Mouse (Mus musculus): ENCODE data around the gene Ift80. TPM values are rescaled to one million over a fixed set of nuclear protein-coding genes. Genes with fewer than 3 reads are reported as not detected.

Gene Ift80
- total and polyA plus RNA-seq, 2 experiments: 0.98 to 4.1 TPM

GRCm38 (mm10) chr3:69045750-69046149 lies 41.4 kb upstream of the Ift80 start:
- Histone ChIP-seq H3K79me2 (ENCODE audit: control insufficient read depth, insufficient read depth, low read length) (no peaks in the 10 kb centered on the region), H3K9ac (ENCODE audit: low read depth, low read length) (no peak overlapping the region), H3K27ac (replicated peaks; ENCODE audit: insufficient read depth, low read depth, low read length) (no peak overlapping the region), H3K4me3 (ENCODE audit: insufficient read depth, low read depth, low read length) (no peak overlapping the region), H3K27me3 (ENCODE audit: control insufficient read depth, insufficient read depth, low read length) (peaks cover 3% of the 10 kb centered on the region; the same call in 1 of the 2 replicates), H3K4me1 (ENCODE audit: control insufficient read depth, insufficient read depth, low read length) (peaks cover 3% of the 10 kb centered on the region), H3K36me3 (ENCODE audit: control insufficient read depth, insufficient read depth, low read length) (no peaks in the 10 kb centered on the region)
- 43% methylated on average over 13 of the region's 13 CpGs for WGBS
- no peak for TF ChIP-seq POLR2A (IDR thresholded peaks at IDR 0.05; ENCODE audit: extremely low read depth, insufficient read depth, low read length)
- TF ChIP-seq CTCF (IDR thresholded peaks at IDR 0.05; ENCODE audit: low read depth, low read length): no peak
- no peak for DNase-seq (ENCODE audit: extremely low read depth, low read depth, low spot score)

- no peaks in the 10 kb centered on the region for H3K79me2 ChIP-seq (ENCODE audit: control insufficient read depth, insufficient read depth, low read length)
- no peak for DNase-seq (ENCODE audit: extremely low read depth, low read depth, low spot score)
- no peak for TF ChIP-seq CTCF (IDR thresholded peaks at IDR 0.05; ENCODE audit: low read depth, low read length)
- TF ChIP-seq POLR2A (IDR thresholded peaks at IDR 0.05; ENCODE audit: extremely low read depth, insufficient read depth, low read length): no peak
- no peaks in the 10 kb centered on the region for H3K36me3 ChIP-seq (ENCODE audit: control insufficient read depth, insufficient read depth, low read length)
- peaks cover 3% of the 10 kb centered on the region; the same call in 1 of the 2 replicates for H3K27me3 ChIP-seq (ENCODE audit: control insufficient read depth, insufficient read depth, low read length)
- peak overlapping the region; percentile 61; the same call in 1 of the 2 replicates for H3K9ac ChIP-seq (ENCODE audit: low read depth, low read length)
- peak overlapping the region; percentile 80 for H3K4me3 ChIP-seq (ENCODE audit: insufficient read depth, low read depth, low read length)
- peaks cover 3% of the 10 kb centered on the region for H3K4me1 ChIP-seq (ENCODE audit: control insufficient read depth, insufficient read depth, low read length)
- no peak overlapping the region for H3K27ac ChIP-seq (replicated peaks; ENCODE audit: insufficient read depth, low read depth, low read length)
- 7% methylated on average over 9 of the region's 9 CpGs for WGBS
Observed at GRCm38 (mm10) chr3:69045400-69045703, 41.0 kb upstream of the Ift80 start.

GRCm38 (mm10) chr3:69044645-69045399 lies 40.5 kb upstream of the Ift80 start, which contains the start of gene Trim59:
Gene Trim59 (minus strand): TSS chr3:69044755.
- peak; percentile 41 for DNase-seq (ENCODE audit: extremely low read depth, low read depth, low spot score)
- peak within 1 kb of the TSS; percentile 80 for H3K4me3 ChIP-seq (ENCODE audit: insufficient read depth, low read depth, low read length)
- under 1% methylated on average over 71 of the region's 80 CpGs for WGBS
- H3K27me3 ChIP-seq (ENCODE audit: control insufficient read depth, insufficient read depth, low read length): peaks cover 3% of the 10 kb centered on the region; the same call in 1 of the 2 replicates
- no peak for TF ChIP-seq CTCF (IDR thresholded peaks at IDR 0.05; ENCODE audit: low read depth, low read length)
- TF ChIP-seq POLR2A (IDR thresholded peaks at IDR 0.05; ENCODE audit: extremely low read depth, insufficient read depth, low read length): no peak
- H3K9ac ChIP-seq (ENCODE audit: low read depth, low read length): peak within 1 kb of the TSS; percentile 77
- H3K27ac ChIP-seq (replicated peaks; ENCODE audit: insufficient read depth, low read depth, low read length): no peak within 1 kb of the TSS
- H3K36me3 ChIP-seq (ENCODE audit: control insufficient read depth, insufficient read depth, low read length): no peaks in the 10 kb centered on the region
- peaks cover 3% of the 10 kb centered on the region for H3K4me1 ChIP-seq (ENCODE audit: control insufficient read depth, insufficient read depth, low read length)
- no peaks in the 10 kb centered on the region for H3K79me2 ChIP-seq (ENCODE audit: control insufficient read depth, insufficient read depth, low read length)

- Histone ChIP-seq H3K79me2 (ENCODE audit: control insufficient read depth, insufficient read depth, low read length) (no peaks in the 10 kb centered on the region), H3K4me3 (ENCODE audit: insufficient read depth, low read depth, low read length) (peak overlapping the region; percentile 80), H3K27me3 (ENCODE audit: control insufficient read depth, insufficient read depth, low read length) (peaks cover 3% of the 10 kb centered on the region; the same call in 1 of the 2 replicates), H3K9ac (ENCODE audit: low read depth, low read length) (peak overlapping the region; percentile 77), H3K27ac (replicated peaks; ENCODE audit: insufficient read depth, low read depth, low read length) (no peak overlapping the region), H3K36me3 (ENCODE audit: control insufficient read depth, insufficient read depth, low read length) (no peaks in the 10 kb centered on the region), H3K4me1 (ENCODE audit: control insufficient read depth, insufficient read depth, low read length) (peaks cover 3% of the 10 kb centered on the region)
- under 1% methylated on average over 34 of the region's 42 CpGs for WGBS
- TF ChIP-seq CTCF (IDR thresholded peaks at IDR 0.05; ENCODE audit: low read depth, low read length): no peak
- no peak for TF ChIP-seq POLR2A (IDR thresholded peaks at IDR 0.05; ENCODE audit: extremely low read depth, insufficient read depth, low read length)
- DNase-seq (ENCODE audit: extremely low read depth, low read depth, low spot score): no peak
Observed at GRCm38 (mm10) chr3:69044167-69044591, 39.8 kb upstream of the Ift80 start.

- no peak for DNase-seq (ENCODE audit: extremely low read depth, low read depth, low spot score)
- Histone ChIP-seq H3K27ac (replicated peaks; ENCODE audit: insufficient read depth, low read depth, low read length) (no peak overlapping the region), H3K4me3 (ENCODE audit: insufficient read depth, low read depth, low read length) (no peak overlapping the region), H3K36me3 (ENCODE audit: control insufficient read depth, insufficient read depth, low read length) (no peaks in the 10 kb centered on the region), H3K4me1 (ENCODE audit: control insufficient read depth, insufficient read depth, low read length) (peaks cover 3% of the 10 kb centered on the region), H3K27me3 (ENCODE audit: control insufficient read depth, insufficient read depth, low read length) (peaks cover 3% of the 10 kb centered on the region; the same call in 1 of the 2 replicates), H3K9ac (ENCODE audit: low read depth, low read length) (no peak overlapping the region), H3K79me2 (ENCODE audit: control insufficient read depth, insufficient read depth, low read length) (no peaks in the 10 kb centered on the region)
- TF ChIP-seq POLR2A (IDR thresholded peaks at IDR 0.05; ENCODE audit: extremely low read depth, insufficient read depth, low read length) (no peak), CTCF (IDR thresholded peaks at IDR 0.05; ENCODE audit: low read depth, low read length) (no peak)
- WGBS: 80% methylated on average over 5 of the region's 5 CpGs
Observed at GRCm38 (mm10) chr3:69041298-69041697, 36.9 kb upstream of the Ift80 start.

GRCm38 (mm10) chr3:69040105-69040504 lies 35.7 kb upstream of the Ift80 start:
- Histone ChIP-seq H3K36me3 (ENCODE audit: control insufficient read depth, insufficient read depth, low read length) (peaks cover 2% of the 10 kb centered on the region; the same call in 1 of the 2 replicates), H3K27ac (replicated peaks; ENCODE audit: insufficient read depth, low read depth, low read length) (no peak overlapping the region), H3K4me1 (ENCODE audit: control insufficient read depth, insufficient read depth, low read length) (peaks cover 3% of the 10 kb centered on the region), H3K79me2 (ENCODE audit: control insufficient read depth, insufficient read depth, low read length) (no peaks in the 10 kb centered on the region), H3K9ac (ENCODE audit: low read depth, low read length) (no peak overlapping the region), H3K27me3 (ENCODE audit: control insufficient read depth, insufficient read depth, low read length) (peaks cover 3% of the 10 kb centered on the region; the same call in 1 of the 2 replicates), H3K4me3 (ENCODE audit: insufficient read depth, low read depth, low read length) (no peak overlapping the region)
- DNase-seq (ENCODE audit: extremely low read depth, low read depth, low spot score): no peak
- TF ChIP-seq POLR2A (IDR thresholded peaks at IDR 0.05; ENCODE audit: extremely low read depth, insufficient read depth, low read length): no peak
- TF ChIP-seq CTCF (IDR thresholded peaks at IDR 0.05; ENCODE audit: low read depth, low read length): no peak
- 97% methylated on average over 2 of the region's 2 CpGs for whole genome bisulfite sequencing

Data from liver, adult 2 months (tissue).